Mouse (Mus musculus): ENCODE results near the gene Fryl. TPM values are rescaled to one million over a fixed set of nuclear protein-coding genes. Genes with fewer than 3 reads are reported as not detected.

Gene Fryl
- total RNA-seq, 2 experiments from 2014 or later, result 45.9 to 50.9 TPM

DNA sequence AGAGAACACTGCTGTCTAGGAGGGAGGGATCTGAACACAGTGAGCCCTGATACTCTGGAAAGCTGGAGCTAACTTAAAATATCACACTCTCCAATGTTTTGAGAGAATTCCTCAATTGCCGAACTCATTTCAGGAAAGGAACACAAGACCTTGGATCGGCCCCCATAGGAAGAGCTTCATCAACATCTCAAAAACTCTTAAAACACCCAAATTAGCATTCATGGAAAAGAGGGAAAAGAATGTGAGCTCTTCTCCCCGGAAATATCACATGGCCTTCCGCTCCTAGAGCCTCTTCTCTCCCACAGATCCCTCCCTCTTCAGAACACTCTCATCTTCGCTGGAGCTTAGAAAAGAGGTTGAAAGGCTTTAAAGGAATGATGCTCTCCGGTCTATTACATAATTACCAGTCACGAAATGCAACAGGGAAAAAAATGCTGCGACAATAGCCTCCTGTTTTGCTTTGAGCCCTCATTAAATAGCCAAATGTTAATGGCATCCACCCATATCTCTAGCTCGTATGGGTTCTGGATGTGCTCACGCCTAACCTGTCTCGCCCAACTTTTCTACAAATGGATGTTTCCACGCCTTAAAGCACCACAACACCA lies 84.4 kb downstream of the Fryl start:
- intact Hi-C loops (cut with DNase I), result no loop called here
- DNase-seq, result no peak

- DNase-seq, result no peak
- intact Hi-C loops (cut with DNase I), result no loop called here
Observed at GRCm38 (mm10) chr5:73171203-73171602, 85.2 kb downstream of the Fryl start.

DNA sequence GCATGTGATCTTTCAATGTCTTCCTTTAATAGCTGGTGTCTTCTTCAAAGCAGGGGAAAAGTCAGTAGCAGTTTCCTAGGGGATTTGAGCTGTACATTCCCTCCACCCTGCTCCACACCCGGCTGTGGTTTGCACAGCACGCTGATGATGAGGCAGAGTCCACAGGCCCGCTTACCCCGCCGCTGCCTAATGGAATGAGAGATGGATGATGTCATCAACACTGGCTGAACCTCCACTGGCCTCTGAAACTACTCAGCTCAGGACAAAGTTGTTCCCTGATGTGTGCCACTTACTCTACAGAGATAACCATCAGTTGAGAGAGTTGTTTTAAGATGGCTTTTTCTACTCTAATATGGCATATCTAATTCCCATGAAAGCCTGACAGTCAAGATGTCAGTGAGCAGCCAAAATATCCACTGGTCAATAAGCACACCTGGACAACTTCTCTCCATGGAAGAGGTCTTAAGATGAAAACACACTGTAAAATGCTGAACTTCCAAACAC lies 87.6 kb downstream of the Fryl start:
- DNase-seq, result peak; percentile 25 to 36
- intact Hi-C loops (cut with DNase I), result no loop called here

DNA sequence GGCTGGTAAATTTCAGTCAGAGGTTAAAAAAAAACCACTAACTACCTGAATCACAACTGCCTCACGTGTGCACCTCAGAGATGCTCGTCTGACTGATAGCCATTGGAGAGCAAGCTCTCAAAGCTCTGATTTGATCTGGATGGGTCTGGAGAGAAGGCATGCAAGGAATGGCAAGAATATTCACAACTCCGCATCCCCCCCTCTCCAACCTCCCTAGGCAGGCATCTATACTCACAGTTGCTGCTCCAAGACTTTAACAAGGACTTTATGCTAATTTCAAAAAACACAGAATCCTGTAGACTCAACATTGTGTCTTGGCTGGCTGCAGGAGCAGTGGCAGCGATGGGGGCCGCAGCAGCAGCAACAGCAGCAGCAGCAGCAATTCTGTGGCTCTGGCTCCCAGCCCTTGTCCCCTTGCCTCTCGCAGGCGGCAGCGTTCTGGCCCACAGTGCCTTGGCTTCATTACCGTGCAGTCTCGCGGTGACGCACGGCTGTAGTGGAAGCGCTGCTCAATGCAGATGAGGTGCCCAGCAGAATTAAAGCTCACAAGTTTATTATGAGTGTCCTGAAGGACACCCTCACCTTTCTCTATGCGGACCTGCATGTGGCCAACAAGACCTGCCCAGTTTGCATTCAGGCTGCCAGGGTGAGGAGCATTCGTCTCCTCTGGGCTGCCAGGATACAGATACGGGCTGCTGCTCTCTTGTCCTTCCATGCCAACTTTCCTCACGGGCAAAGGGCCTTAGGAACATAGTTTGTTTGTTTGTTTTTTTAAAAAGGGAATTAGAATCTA lies 88.2 kb downstream of the Fryl start:
- DNase-seq, result peak; percentile 32 to 38
- intact Hi-C loops (cut with DNase I), result no loop called here

DNA sequence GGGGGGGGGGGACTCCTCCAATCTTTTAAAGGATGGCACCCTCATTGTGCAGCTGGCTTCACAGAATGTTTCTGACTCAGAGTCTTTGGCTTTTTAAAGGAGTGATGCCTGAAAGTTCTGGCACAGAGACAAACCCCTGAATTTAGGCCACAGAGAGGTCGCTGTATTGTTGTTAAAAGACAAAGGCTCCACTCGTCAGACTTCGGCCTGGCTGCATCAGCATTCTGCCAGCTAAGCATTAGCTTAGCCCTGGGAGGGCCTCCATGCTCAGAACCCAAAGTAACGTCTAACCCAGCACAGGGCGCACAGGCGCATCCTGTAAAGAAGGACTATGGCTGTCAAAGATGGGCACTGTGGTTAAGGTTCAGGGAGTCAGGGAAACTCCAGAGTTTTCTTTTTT lies 92.4 kb downstream of the Fryl start:
- no peak for DNase-seq

DNA sequence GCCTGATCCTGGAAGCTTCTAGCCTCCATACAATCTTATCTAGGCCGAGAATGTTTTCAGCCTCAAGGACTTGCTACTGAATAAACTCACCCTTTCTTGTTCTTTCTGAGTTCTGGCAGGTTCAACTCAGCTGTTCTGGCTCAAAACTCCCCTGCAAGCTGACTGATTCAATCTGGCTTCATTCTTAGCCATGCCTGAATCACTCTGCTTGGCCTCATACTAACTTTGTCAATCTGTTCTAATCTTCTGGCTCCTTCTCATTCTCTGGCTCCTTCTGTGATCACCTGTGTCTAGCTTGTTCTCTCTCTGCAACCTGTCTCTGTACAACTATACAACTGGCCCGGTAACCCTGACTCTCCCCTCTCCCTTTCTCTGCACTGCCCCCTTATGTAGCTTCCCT lies 93.9 kb downstream of the Fryl start:
- intact Hi-C loops (cut with DNase I), result no loop called here

More for the DNA sequence above, 92.4 kb downstream of the Fryl start:
- intact Hi-C loops (cut with DNase I), result no loop called here

DNA sequence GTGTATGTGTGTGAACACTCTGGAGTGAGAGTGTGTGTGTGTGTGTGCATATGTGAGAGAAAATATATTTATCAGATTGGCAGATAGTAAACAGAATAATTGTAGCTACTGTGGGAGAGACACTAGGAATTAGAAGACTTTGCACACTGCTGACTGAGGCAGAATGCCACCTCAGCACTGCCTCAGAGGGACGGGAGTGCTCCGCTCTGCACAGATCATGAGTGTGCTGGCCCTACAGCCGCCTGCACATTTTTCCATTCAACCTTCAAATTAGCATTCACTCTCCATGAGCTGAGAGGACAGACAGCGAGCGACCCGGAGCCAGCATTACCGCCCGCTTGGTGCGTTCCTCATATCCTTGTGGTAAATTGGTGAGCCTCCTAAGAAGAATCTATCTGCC lies 96.0 kb downstream of the Fryl start:
- intact Hi-C loops (cut with DNase I), result no loop called here
- DNase-seq, result no peak

More for the DNA sequence above, 93.9 kb downstream of the Fryl start:
- no peak for DNase-seq

GRCm38 (mm10) chr5:73157502-73157901 lies 98.9 kb downstream of the Fryl start:
- intact Hi-C loops (cut with DNase I), result no loop called here
- DNase-seq, result no peak

- intact Hi-C loops (cut with DNase I), result no loop called here
- no peak for DNase-seq
Observed at GRCm38 (mm10) chr5:73157009-73157408, 99.4 kb downstream of the Fryl start.

DNA sequence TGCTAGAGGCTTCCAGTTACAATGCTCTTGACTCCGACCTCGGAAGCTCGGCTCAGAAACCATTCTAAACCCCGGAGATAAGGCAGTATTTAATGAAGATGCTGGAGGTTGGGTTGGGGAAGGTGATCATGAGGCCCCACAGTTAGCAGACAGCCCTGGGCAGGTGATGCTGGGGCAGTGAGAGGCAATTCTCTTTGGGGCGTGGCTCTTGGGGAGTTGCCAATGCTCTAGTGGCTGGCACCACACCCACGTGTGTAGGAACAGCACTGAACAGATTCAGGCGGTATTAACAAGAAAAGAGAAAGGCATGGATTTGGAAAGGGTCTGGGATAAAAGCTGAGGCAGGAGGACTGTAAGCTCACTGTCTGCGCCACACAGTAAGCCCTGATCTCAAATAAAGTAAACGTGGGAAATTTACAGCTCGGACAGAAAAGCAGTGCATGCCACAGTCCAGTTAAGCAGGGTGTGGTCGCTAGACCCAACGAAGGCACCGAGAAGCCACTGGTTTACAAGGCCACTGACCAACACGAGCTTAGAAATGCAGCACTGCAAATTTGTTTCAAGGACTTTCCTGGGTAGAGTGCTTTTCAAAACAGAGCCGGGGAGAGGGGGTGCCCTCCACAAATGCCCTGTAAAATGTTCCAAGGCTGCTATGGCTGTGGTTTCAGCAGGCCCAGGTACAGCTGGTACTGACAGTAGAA lies 100.0 kb downstream of the Fryl start:
- intact Hi-C loops (cut with DNase I), result no loop called here
- DNase-seq, result no peak

GRCm38 (mm10) chr5:73153802-73154465 lies 102.5 kb downstream of the Fryl start:
- intact Hi-C loops (cut with DNase I), result no loop called here
- DNase-seq, result no peak

GRCm38 (mm10) chr5:73152206-73152605 lies 104.2 kb downstream of the Fryl start:
- no peak for DNase-seq
- intact Hi-C loops (cut with DNase I), result no loop called here

DNA sequence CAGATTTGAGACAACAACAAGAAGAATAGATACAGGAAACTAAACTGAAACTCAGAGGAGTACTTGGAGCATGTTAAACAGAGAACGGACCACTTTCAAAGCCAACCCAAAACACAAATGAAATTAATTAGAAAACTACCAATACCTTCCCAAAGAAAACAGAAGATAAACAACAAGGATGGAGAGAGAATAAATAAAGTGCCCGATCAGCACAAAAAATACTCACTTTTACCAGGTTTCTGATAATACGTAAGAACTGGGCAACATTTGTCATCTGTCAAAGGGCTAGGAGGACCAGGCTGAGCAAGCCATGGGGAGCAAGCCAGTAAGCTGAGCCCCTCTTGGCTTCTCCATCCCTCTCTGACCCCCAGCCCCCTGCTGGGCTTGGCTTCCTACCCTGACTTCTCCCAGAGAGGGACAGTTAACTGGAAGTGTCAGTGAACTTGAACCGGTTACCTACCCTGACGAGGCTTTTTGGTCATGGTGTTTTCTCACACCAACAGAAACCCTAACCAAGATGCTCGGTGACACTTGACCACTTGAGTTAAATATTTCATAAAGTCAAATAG lies 105.5 kb downstream of the Fryl start:
- intact Hi-C loops (cut with DNase I), result no loop called here
- DNase-seq, result peak in 1 of 2 experiments; percentile 26

- no peak for DNase-seq
- intact Hi-C loops (cut with DNase I), result no loop called here
Observed at GRCm38 (mm10) chr5:73144987-73145386, 111.4 kb downstream of the Fryl start.

DNA sequence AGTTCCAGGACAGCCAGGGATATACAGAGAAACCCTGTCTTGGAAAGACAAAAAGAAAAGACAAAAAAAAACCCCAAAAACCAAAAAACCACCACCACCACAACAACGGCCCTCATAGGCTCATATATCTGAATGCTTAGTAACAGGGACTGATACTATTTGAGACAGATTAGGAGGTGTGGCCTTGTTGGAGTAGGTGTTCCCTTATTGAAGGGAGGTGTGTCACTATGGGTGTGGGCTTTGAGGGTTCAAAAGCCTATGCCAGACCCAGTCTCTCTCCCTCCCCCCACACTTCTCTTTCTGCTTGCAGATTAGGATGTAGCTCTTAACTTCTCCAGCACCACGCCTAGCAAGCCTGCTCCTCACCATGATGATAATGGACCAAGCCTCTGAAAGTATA lies 114.7 kb downstream of the Fryl start:
- intact Hi-C loops (cut with DNase I), result no loop called here
- no peak for DNase-seq

DNA sequence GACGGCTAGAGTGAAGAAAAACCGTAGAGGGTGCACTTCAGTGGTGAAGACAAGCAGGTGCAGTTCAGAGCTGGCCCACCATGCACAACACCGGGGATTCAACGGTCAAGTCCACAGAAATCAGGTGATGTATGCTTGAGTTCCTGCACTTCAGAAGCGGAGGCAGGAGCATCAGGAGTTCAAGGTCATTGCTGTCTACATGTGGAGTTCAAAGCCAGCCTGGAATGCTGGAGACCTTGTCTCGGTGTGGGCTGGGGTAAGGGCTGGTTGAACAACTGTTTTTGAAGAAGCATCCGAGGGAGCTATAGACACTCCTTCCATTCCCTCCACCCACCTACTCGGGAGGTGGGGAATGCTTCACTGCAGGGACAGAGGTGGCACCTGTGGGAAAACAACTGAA lies 115.3 kb downstream of the Fryl start:
- no peak for DNase-seq
- intact Hi-C loops (cut with DNase I), result no loop called here

DNA sequence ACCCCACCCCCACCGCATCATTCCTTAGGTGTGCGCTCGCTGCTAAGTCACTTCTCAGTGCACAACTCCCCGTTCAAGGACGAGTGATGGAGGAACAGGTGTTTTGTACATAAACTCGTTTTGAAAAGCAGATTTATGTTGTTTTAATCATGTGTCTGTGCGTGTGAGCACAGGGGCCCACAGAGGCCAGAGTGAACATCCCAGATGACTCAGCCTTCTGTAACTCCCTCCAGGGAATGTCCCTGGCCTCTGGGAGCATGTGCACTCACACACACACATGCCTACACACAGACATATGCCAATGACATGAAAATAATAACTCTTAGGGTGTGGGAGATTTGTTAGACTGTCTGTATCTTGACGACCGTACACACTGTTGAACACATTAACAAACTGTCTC lies 118.9 kb downstream of the Fryl start:
- intact Hi-C loops (cut with DNase I), result loop anchor here (5.0 kb wide), 1 partner anchor 40 kb away; no protein-coding TSS in a partner anchor
- DNase-seq, result no peak

- DNase-seq, result no peak
- intact Hi-C loops (cut with DNase I), result loop anchor here (5.0 kb wide), 1 partner anchor 41 kb away; no protein-coding TSS in a partner anchor
Observed at GRCm38 (mm10) chr5:73135959-73136358, 120.5 kb downstream of the Fryl start.

GRCm38 (mm10) chr5:73135131-73135530 lies 121.3 kb downstream of the Fryl start:
- intact Hi-C loops (cut with DNase I), result loop anchor here (5.0 kb wide), 1 partner anchor 42 kb away; no protein-coding TSS in a partner anchor
- DNase-seq, result no peak

DNA sequence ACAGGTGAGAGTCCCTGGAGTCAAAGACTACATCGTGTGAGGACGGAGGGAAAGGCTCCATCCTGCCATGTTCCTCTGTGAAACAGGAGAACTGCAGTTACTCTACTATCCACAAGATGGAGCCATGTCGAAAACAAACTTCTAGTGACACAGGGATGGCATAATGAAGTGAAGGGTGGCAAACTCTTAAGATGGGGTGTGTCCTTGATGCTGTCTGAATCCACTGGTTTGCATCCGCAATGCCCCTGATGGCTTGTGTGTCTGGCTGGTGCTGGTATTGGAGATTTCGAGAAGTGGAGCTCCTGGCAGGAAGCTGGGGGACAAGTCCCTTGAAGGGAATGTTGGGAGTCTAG lies 122.6 kb downstream of the Fryl start:
- intact Hi-C loops (cut with DNase I), result loop anchor here (1.0 to 5.0 kb wide), 5 partner anchors 58 to 248 kb away; partner anchors contain the start of genes Fryl and Ociad1
- DNase-seq, result peak; percentile 9 to 60

Data from heart, postnatal 14 days (tissue).